Mouse (Mus musculus) left cerebral cortex, postnatal 4 days (tissue): Measurements from ENCODE around the gene Ppil1. TPM values are rescaled to one million over a fixed set of nuclear protein-coding genes. Genes with fewer than 3 reads are reported as not detected.
"Not testable (repeated sequence)": the region's sequence is repeated elsewhere in the genome, so short reads cannot be mapped to it uniquely, and the experiment has no call there.

Experiments used
- DNase-seq: peaks from one replicate; pipeline ENCODE4 v3.0.0-alpha.2; 2022
- intact Hi-C: fragments of 180-260 bp; cut with DNase I; formaldehyde crosslinking; loops from one replicate; pipeline ENCODE4 v1.15.1; 2025
- total RNA-seq, 2 experiments: library from RNA; stranded (reverse); gene quantifications; 2 replicates each; pipeline ENCODE4 v1.2.3; 2021

The Ppil1 gene
- total RNA-seq, 2 experiments from 2014 or later: 35.1 to 40.5 TPM

DNA sequence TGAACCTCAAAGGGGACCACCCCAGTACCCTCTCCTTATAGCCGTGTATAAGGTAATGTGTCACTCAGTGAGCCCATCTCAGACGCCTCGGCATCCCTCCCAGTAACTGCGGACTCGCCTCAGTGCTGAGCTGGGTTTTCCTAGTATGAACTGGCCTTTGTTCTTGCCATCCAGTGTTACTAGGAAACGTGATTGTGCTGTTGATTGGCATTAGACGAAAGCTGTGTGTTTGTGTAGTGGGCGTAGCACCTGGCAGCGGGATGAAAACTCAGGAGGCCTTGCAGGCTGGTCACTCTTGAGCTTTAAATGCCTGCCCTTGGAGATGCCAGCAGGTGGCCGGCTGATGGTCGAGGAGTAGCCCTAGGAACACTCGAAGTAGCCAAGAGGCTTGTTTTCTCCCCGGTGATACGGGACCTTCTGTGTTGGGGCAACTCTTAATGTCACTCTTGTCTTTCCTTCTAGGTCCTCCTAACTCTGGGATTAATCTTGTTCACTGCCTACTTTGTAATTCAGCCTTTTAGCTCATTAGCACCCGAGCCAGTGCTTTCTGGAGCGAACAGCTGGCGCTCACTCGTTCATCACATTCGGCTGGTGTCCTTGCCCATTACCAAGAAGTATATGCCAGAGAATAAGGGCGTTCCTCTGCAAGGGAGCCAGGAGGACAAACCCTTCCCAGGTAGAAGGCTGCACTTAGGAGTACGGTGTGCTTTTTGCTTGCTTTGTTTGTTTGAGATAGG, 18.4 kb upstream of the Ppil1 start:
- no peak for DNase-seq
- intact Hi-C loops: no loop called here

DNA sequence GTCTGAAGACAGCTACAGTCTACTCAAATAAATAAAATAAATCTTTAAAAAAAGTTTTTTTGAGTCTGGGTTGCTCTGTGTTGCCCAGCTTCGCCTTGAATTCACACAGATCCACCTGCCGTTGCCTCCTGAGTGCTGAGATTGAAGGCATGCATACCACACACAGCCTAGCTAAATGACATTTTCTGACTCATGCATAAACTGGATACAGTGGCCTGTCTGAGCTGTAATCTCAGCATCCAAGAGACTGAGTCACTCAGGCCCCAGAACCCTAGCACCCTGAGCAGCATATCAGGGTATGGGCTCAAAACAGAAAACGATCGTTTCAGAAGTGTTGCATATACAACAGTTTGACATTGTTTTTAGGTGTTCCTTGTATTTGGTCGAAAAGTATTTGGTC, 17.6 kb upstream of the Ppil1 start:
- DNase-seq: no peak
- intact Hi-C loops: no loop called here

DNA sequence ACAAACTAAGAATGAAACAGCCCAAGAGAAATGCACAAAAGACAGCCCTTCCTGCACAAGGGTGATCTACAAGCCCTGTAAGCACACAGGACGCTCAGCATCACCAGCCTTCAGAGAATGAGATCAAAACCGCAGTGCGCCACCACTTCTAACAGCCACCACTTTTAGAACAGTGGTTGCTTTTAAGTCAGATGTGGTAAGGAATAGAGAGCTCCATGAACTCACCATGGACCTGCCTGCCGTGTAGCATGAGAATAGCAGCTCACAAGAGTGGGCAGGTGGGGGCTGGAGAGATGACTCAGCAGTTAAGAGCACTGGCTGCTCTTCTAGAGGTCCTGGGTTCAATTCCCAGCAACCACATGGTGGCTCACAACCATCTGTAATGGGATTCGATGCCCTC, 16.4 kb upstream of the Ppil1 start:
- intact Hi-C loops: no loop called here
- no peak for DNase-seq

DNA sequence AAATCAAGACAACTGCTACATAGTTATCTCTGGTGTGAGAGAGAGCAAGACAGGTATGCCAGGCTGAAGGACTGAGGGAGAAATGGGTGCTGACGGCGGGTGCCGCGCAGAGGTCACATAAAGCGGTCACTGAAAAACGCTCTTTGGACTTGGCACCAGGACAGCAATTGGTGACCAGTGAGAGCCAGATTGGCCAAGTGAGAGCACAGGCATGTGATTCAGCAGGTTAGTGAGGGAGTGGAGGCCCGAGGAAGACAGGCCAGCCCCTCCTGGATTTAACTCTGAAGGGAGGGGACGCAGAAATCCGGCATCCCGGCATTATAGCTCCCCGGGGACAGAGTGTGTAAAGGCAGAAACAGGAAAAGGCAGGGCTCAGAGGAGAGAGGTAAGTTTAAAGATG, 9.9 kb upstream of the Ppil1 start:
- DNase-seq: no peak
- intact Hi-C loops: no loop called here

DNA sequence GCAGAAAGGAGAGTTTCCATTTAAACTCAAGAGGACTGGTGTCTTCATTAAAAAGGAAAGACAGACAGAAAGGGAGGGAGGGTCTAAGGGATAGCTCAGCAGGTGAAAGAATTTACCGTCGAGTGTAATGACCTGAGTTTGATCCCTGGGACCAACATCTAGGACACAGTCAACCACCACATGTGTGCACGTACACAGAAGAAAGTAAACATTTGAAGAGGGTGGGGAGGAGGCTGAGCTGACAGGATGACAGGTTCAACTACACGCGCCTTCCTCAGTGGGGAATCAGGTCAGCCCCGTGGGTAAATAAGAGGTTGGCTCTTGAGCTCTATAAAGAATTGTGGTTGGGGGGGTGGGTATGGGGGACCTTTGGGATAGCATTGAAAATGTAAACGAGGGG, 9.2 kb upstream of the Ppil1 start:
- no peak for DNase-seq
- intact Hi-C loops: no loop called here

DNA sequence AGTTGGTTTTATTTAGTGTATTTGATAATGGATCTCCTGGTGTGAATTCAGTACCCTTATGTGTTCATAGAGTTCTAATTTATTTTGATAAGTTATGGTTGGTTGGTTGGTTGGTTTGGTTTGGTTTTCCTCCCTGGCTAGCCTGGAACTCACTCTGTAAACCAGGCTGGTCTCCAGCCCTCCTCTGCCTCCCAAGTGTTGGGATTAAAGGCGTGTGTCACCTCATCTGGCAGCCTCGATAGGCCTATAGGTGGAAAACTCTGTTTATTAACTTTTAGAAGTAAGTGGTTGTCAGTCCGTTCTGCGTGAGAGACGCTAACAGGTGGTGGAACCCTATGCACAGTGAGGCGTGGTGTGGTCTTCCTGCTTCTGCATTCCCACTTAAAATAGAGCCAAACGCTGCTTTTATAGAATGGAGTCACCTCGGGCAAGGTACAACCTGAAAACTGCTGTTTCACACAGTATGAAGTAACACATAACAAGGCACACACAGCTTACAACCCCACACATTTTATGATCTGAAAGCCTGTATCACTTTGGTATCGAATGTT, 6.2 kb upstream of the Ppil1 start:
- DNase-seq: no peak
- intact Hi-C loops: no loop called here

DNA sequence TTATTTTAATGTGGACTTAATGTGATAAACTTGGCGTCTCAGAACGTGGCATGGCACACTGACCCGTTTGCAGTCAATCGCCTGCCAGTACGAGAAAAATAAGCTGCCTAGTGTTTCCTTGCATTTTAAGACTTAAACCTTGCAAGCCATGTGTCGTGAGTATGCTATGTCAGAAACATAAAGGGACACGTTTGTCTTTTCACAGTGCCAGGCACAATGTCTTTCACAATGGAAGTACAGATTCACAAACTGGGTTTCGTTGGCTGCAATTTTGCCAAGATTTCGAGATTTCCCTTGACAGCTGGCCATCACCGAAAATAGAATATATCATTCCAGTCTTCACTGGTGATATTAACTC, 5.3 kb upstream of the Ppil1 start:
- DNase-seq: no peak

DNA sequence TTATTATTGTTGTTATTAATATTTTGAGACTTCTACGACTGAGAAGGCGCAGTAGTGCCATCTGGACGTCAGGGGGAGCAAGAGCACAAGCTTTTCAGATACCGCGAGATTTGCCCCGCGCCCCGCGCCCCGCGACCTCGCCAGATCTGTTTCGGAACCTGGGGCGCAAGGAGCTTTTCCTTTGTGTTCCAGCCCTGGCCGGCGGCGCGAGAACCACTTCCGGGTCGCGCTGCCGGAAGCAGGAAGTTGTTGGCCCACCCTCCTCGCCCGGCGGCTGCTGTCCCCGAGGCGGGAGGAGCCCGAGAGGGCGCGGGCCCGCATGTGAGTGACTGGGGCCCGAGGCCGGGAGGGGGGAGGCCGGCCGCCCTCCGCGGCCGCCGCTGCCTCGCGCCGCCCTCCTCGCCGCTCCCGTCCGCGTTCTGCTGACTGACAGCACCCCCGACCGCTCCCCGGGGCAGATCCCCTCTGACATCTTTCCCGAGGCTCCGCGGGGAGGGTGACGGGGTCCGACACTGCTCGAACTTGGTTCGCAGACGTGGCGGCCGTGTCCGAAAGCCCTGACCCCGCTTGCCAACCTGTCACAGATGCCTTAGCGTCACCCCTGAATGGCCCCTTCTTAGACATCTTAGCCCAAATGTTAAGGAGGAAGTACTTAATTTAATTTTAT, 4.8 kb upstream of the Ppil1 start, which contains the start of gene BC004004:
BC004004 (plus strand) TSS at position 107 of the 667 bp plus-strand sequence.
- intact Hi-C loops: loop anchor here (5.0 kb wide), 1 partner anchor 78 kb away; the partner anchor contains the start of gene Mtch1
- DNase-seq: peak; percentile 99

More for the DNA sequence above, 5.3 kb upstream of the Ppil1 start:
- intact Hi-C loops: loop anchor here (5.0 kb wide), 1 partner anchor 78 kb away; the partner anchor contains the start of gene Mtch1

DNA sequence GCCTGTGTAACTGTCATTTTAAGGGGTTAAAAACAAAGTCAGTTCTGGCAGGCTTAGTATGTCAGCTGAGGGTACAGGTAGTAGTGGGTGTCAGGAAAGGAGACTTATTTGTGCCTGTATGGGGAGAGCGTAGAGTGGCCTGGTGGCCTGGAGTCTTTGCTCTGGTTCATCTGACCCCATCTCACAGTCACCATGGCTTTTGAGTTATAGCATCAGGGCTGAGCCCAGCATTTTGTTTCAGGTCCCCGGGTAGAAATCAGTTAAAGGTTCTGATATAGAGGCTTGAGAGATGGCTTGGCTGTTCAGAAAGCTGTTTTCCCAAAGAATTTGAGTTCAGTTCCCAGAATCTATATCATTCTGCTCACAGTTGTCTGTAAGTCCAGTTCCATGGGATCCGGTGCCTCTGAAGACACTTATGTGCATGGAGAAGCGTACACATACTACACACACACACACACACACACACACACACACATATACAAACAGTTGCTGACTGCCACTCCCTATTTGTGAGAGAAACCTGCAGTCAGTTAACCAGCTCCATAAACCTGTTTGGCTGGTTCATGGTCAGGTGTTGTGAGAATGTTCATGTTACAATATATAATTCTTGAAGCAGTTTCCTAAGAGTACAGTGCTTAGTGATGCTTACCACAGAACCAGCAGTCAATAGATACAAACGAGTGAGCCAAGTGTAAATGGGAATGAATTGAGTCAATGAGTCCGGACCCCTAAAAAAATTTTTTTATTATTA, 4.1 kb upstream of the Ppil1 start:
- intact Hi-C loops: loop anchor here (5.0 kb wide), 1 partner anchor 79 kb away; the partner anchor contains the start of gene Mtch1
- no peak for DNase-seq

DNA sequence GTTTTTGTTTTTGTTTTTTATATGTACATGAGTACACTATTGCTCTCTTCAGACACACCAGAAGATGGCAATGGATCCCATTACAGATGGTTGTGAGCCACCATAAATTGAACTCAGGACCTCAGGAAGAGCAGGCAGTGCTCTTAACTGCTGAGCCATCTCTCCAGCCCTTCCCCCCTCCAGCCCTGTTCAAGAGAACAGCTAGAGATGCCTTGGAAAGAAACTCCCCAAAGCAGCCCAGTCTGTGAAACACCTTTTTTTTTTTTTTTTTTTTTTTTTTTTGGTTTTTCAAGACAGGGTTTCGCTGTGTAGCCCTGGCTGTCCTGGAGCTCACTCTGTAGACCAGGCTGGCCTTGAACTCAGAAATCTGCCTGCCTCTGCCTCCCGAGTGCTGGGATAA, 3.1 kb upstream of the Ppil1 start:
- not testable (repeated sequence) for DNase-seq
- intact Hi-C loops: loop anchor here (5.0 kb wide), 1 partner anchor 80 kb away; the partner anchor contains the start of gene Mtch1

DNA sequence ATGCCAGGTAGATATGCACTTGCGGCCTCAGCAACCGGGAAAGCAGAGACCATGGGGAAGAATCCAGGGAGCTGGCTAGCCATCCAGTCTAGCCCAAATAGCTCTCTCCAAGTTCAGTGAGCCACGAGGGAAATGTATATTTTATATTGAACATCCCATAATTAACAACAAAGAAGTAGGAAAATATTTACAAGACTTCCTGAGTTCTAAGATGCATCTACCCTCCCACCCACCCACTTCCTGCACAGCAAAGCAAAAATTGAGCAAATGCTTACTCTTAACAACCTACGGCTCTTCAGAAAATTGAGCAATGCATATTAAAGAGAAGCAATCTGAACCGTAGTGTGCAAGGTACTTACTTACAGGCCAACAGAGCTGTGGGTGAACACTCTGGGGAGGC, 774 bp upstream of the Ppil1 start:
- DNase-seq: no peak
- intact Hi-C loops: loop anchor here (5.0 kb wide), 1 partner anchor 83 kb away; the partner anchor contains the start of gene Mtch1

DNA sequence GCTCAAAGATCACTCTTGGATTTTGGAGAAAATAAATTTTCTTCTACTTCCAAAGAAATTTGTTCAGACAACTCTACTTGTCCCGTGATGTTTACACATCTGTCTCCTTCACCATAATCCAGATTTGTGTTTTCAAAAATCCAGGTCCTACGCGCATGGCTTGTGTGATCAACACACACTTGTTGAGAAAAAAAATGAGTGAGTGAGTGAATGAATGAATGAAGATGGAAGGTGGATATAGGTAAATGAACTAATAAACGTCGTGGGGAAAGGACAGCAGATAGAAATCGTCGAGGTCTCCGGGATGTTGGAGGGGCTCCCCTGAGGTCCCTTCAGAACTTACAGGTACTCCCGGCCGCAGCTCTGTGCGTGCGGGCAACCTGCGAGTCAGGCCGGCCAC, 569 bp downstream of the Ppil1 start:
- DNase-seq: no peak
- intact Hi-C loops: no loop called here

DNA sequence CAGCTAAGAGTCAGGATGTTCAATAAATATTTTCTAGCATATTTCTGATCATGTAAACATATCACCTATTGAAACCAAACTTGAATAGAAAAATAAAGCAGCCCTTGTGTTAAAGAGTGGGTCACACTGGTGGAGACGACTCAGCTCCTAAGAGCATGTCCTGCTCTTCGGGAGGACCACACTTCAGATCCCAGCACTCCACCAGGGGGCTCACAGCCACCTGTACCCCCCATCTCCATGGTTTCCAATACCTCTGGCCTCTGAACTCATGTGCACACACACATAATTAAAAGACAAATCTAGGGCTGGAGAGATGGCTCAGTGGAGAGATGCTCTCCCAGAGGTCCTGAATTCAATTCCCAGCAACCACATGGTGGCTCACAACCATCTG, 1.7 kb downstream of the Ppil1 start:
- no peak for DNase-seq
- intact Hi-C loops: no loop called here

DNA sequence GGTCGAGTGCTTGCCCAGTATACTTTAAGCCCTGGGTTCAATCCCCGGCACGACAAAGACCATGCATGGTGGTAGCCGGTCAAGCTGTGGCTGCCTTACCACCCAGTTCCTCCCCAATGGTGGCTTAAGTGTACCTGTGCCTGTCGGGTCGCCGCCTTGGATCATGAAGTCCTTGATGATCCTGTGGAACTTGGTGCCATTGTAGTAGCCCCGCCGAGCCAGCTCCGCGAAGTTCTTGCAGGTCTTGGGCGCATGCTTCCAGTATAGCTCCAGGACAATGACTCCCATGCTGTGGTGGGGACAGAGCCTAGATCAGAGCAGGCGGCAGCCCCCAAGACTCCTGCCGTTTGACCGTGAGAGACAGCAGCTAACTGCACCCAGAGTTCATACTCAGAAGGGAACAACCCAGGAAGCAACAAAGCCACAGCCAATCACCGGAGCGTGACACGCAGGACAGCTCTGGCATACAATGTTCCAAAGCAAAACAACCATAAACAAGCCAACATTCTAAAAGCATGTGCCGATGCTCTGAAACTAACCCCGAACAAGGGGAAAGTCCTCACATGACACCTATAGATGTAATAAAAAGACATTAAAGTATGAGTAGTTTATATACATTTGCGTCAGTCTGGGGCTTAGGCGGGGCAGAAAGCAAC, 2.3 kb downstream of the Ppil1 start:
- no peak for DNase-seq
- intact Hi-C loops: no loop called here

DNA sequence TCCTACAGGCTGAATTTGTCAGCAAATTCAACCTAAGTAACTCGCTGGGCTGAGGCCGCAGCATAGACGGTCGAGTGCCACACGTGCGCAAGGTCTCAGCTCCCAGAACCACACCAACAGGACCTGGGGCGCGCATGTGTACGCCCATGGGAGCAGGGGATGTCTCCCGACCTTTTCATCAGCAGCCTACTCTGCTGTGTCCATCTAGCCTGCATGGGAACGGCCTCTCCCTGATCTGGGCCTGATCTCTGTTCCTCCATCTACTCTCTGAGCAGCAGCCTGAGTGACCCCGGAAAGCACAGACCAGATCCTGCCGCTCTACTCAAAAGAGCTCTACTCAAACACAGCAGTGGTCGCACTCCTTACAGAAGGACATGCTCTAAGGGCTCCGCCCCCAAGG, 3.5 kb downstream of the Ppil1 start:
- no peak for DNase-seq
- intact Hi-C loops: no loop called here

DNA sequence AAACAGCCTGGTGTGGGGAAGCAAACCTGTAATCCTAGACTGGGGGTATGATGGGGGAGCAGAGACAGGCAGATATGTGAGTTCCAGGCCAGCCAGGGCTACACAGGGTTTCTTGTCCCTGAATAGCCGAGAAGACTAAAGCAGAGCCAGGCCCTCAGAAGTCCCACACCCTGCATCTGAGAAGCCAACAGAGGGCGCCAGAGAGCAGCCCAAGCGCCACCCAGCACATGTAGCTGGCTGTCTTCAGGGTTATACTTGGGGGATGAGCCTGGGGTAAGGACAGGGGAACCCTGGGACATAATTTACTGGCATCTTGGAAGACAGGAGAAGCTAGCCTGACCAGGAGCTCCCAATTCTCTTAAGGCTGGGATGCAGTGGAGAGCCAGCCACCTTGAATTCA, 4.5 kb downstream of the Ppil1 start:
- DNase-seq: peak; percentile 85
- intact Hi-C loops: loop anchor here (10.0 kb wide), 1 partner anchor 255 kb away; no protein-coding TSS in a partner anchor

DNA sequence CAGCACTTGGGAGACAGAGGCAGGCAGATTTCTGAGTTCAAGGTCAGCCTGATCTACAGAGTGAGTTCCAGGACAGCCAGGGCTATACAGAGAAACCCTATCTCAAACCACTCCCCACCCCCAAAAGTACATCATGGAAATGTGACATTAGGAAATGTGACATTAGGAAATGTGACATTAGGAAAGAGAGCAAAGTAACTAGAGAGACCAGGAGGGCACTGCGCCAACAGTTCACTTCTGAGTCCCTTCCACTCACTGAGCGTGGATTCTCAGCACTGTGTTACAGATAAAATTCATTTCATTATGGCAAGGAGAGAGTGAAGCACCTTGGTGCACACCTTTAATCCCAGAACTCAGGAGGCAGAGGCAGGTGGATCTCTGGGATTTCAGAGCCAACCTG, 5.1 kb downstream of the Ppil1 start:
- DNase-seq: no peak
- intact Hi-C loops: loop anchor here (10.0 kb wide), 1 partner anchor 256 kb away; no protein-coding TSS in a partner anchor

DNA sequence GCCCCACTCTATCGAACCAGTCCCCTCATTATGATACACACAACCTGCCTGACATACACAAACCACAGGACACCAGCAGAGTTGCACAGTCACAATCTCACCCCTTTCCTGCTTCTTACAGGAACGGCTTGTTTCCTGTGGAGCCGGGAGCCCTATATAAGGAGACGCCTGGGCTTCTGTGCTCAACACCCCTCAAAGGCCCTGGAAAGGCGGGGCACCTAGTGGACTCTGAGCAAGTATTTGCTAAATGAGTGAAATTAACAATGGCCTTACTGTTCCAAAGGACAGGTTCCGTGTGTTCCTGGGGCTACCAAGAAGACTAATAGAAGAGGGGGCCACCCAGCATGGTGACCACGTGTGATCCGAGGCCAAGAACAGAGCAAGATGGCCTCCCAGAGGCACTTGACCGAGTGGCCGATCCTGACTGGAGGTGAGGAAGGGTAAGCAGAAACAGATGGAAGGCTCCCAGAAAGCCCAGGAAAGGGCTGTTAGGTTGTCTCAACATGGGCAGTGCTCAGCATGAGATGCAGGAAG, 5.9 kb downstream of the Ppil1 start:
- intact Hi-C loops: loop anchor here (10.0 kb wide), 1 partner anchor 257 kb away; no protein-coding TSS in a partner anchor
- no peak for DNase-seq

DNA sequence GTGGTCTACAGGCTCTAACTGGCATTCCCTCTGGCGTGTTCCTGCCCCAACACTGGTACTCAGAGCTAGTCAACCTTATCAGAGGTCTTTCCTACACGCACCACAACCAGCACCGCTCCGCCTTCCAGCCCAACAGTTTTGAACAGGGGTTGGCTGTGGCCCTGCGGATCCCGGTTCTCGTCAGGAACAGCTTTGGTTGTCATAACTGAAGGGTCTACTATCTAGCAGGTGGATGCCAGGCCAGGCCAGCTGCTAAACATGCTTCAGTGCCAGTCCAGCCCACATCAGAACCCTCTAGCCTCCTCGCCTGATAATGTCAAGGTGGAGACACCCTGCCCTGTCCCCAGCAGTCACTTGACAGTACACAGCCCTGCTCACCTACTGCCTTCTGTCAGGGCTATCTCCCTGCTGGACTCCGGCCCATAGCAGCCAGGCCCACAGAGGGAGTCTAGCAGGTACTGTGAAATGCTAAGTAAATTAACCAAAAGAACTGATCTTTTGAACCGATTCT, 6.9 kb downstream of the Ppil1 start:
- intact Hi-C loops: loop anchor here (10.0 kb wide), 1 partner anchor 258 kb away; no protein-coding TSS in a partner anchor
- DNase-seq: no peak

DNA sequence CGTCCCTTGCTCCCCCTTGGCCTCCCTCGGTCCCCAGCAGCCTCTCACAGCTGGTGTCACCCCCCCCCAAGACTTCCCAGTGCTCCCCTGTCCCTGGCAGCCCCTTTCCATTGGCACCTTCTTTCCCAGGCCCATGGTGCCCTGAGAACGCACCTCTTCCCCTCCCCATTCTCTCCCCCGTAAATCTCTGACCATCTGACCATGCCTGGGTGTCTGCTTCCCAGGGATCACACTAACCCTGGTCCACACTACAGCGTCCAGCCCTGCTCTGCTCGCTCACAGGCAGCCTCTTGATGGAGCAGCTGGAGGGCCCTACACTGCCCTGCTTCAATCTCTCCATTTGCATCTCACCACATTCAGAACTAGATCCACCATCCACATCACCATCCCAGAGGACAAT, 7.5 kb downstream of the Ppil1 start:
- DNase-seq: no peak
- intact Hi-C loops: loop anchor here (10.0 kb wide), 1 partner anchor 258 kb away; no protein-coding TSS in a partner anchor
